Mouse (Mus musculus) lung, adult 10 weeks (tissue): ENCODE measurements around the gene Tcp10c. TPM values are rescaled to one million over a fixed set of nuclear protein-coding genes. Genes with fewer than 3 reads are reported as not detected.

Source experiments
- polyA plus RNA-seq: library from polyadenylated mRNA; stranded (reverse); fragments of 350-450 nt; fragmentation: Illumina TruSeq; extraction: RNeasy Lipid Tissue Mini Kit (QIAGEN cat#74804); gene quantifications from one replicate; pipeline ENCODE4 v1.2.3, GENCODE M21; 2014; ENCODE audit warnings: low read depth, low replicate concordance; ENCODE audit not compliant: insufficient read depth

The Tcp10c gene
- polyA plus RNA-seq: not detected

DNA sequence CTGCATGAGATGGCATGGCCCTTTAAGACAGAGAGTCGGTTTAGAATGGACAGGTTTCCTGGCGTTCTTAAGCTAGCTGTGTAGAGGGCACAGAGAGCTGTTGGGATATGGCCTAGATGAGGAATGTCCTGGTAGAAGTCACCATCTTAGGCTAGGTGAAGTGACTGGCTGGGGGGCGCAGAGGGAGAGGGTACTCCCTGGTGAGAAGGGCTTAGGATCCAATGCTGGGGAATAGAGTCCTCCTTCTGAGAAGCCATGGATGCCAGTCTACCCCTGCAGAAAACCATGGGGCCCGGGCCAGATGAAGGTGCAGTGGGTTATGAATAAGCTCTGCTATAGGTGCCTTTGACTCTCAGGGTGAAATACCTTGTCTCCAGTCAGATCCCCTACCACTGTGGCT lies at the start of gene Tcp10c:
Gene Tcp10c (plus strand): TSS at position 52 of the 400 bp plus-strand sequence.

Other genes starting within 250 kb of the Tcp10c start
- 0.11 TPM for gene Unc93a, start 222.8 kb upstream of the Tcp10c start, polyA plus RNA-seq
- not detected for gene Smok2a, start 133.4 kb upstream of the Tcp10c start, polyA plus RNA-seq
- not detected for gene Smok2b, start 124.3 kb upstream of the Tcp10c start, polyA plus RNA-seq